Mouse (Mus musculus) forebrain, postnatal 0 days (tissue): Measurements from ENCODE around the gene Gm11568. TPM values are rescaled to one million over a fixed set of nuclear protein-coding genes. Genes with fewer than 3 reads are reported as not detected.
A peak's percentile ranks its signal among the peaks of the same experiment; 100 is the strongest.
"Not testable (repeated sequence)": the region's sequence is repeated elsewhere in the genome, so short reads cannot be mapped to it uniquely, and the experiment has no call there.

Experiments
- ATAC-seq: fragments of 200-750 bp; cut with Nextera tagmentation; 2 replicates; pipeline ENCODE4 v1.8.0; 2017; ENCODE audit warnings: mild to moderate bottlenecking, moderate library complexity
- DNase-seq: peaks from one replicate; pipeline ENCODE4 v3.0.0-alpha.2; 2015
- H3K27ac ChIP-seq: fragments of 300-500 bp; sonication (generic); 2 replicates; pipeline ENCODE4 v1.5.1; 2014; ENCODE audit warnings: low read depth, mild to moderate bottlenecking, antibody characterized with exemption, low read length, moderate library complexity, mixed read lengths
- H3K27me3 ChIP-seq: fragments of 300-500 bp; sonication (generic); 2 replicates; pipeline ENCODE4 v1.6.1; 2014; ENCODE audit warnings: mild to moderate bottlenecking, low read length, mixed read lengths; ENCODE audit not compliant: insufficient read depth
- H3K36me3 ChIP-seq: fragments of 300-500 bp; sonication (generic); 2 replicates; pipeline ENCODE4 v1.6.1; 2014; ENCODE audit warnings: mild to moderate bottlenecking, moderate library complexity; ENCODE audit not compliant: insufficient read depth
- H3K4me1 ChIP-seq: fragments of 300-500 bp; sonication (generic); 2 replicates; pipeline ENCODE4 v1.6.1; 2014; ENCODE audit warnings: antibody characterized with exemption; ENCODE audit not compliant: insufficient read depth
- H3K4me2 ChIP-seq: fragments of 300-500 bp; sonication (generic); 2 replicates; pipeline ENCODE4 v1.6.1; 2014; ENCODE audit warnings: low read depth, mild to moderate bottlenecking, moderate library complexity
- H3K4me3 ChIP-seq: fragments of 300-500 bp; sonication (generic); 2 replicates; pipeline ENCODE4 v1.5.1; 2014; ENCODE audit warnings: low read depth, low read length, mixed read lengths
- H3K9ac ChIP-seq: fragments of 300-500 bp; sonication (generic); 2 replicates; pipeline ENCODE4 v1.6.1; 2014; ENCODE audit warnings: mild to moderate bottlenecking
- H3K9me3 ChIP-seq: fragments of 300-500 bp; sonication (generic); 2 replicates; pipeline ENCODE4 v1.6.1; 2016; ENCODE audit warnings: low read length
- CTCF ChIP-seq: sonication (generic); IDR thresholded peaks from 2 replicates; pipeline ENCODE4 v1.5.1; 2016; ENCODE audit warnings: antibody characterized with exemption, control low read depth, low read depth
- WGBS: fragments of 180-500 bp; shearing (Covaris S2); extraction: QIAGEN DNeasy Blood & Tissue Kit; methylation state at CpG from one replicate; pipeline ENCODE4 v1.1.7; 2014; 5-methylcytosine and 5-hydroxymethylcytosine counted together
- polyA plus RNA-seq: library from polyadenylated mRNA; unstranded; fragments of >200 nt; fragmentation: Nextera tagmentation; extraction: Ambion mirVana; gene quantifications from 2 replicates; pipeline ENCODE4 v1.2.1, GENCODE M21; 2015
- total RNA-seq: library from RNA; depleted of rRNA; stranded (reverse); fragments of >200 nt; gene quantifications from 2 replicates; pipeline ENCODE4 v1.2.3, GENCODE M21; 2014; rRNA removed

Gm11568 gene
- total and polyA plus RNA-seq, 2 experiments from 2014 or later: not detected

DNA sequence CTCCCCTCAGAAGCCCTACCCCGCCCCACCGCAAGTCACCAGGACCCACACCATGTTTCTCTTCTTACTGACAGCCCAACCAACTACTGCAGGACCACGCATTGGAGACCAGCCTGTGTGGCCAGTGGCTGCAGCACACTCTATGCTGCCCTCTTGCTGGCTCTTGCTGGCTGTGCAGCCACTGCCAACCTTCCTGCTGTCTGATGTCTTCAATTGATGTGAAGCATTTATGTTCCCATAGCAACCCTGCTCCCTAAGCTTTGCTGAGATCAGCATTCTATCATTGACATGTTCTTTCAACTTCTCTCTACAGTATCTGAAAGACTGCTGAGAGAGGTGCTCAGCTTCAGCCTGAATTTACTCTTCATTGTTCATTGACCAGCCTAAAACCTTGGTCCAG, 3.6 kb upstream of the Gm11568 start:
- H3K9ac ChIP-seq: no peak overlapping the region
- WGBS: 60% methylated on average over 3 of the region's 3 CpGs
- TF ChIP-seq CTCF: peak; percentile 57
- no peaks in the 10 kb centered on the region for H3K9me3 ChIP-seq
- DNase-seq (peak; percentile 36), ATAC-seq (peak; percentile 48; the same call in 1 of the 2 replicates)
- no peaks in the 10 kb centered on the region for H3K36me3 ChIP-seq
- H3K27me3 ChIP-seq: no peaks in the 10 kb centered on the region
- H3K4me1 ChIP-seq: 0 out of 2 replicates have a peak, but pooled peaks cover 2% of the 10 kb centered on the region
- H3K27ac ChIP-seq: no peak overlapping the region
- no peak overlapping the region for H3K4me2 ChIP-seq
- no peak overlapping the region for H3K4me3 ChIP-seq

DNA sequence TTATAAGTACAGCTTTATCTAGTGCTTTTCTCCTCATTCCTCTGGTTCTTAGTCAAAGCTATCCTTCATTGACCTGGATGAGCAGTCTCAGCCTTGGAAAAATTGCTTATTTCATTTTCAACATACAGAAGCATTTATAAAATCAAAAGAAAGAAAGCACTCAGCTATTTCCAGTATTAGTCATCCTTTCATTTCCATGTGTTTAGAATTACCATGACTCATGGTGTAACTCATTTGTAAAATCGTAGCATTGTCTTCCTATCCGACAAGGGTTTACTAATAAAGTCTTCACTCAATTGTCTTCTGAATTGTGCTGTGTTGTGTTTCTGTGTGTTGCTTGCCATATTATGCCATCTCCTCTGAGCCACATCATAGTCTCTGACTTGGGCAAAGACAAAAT, 1.0 kb downstream of the Gm11568 start:
- Histone ChIP-seq H3K4me3 (no peak overlapping the region), H3K9ac (no peak overlapping the region), H3K27me3 (no peaks in the 10 kb centered on the region), H3K36me3 (no peaks in the 10 kb centered on the region), H3K4me2 (no peak overlapping the region), H3K27ac (no peak overlapping the region), H3K9me3 (no peaks in the 10 kb centered on the region), H3K4me1 (0 out of 2 replicates have a peak, but pooled peaks cover 2% of the 10 kb centered on the region)
- TF ChIP-seq CTCF: no peak
- WGBS: 65% methylated on average over 2 of the region's 2 CpGs
- DNase-seq (no peak), ATAC-seq (no peak)

DNA sequence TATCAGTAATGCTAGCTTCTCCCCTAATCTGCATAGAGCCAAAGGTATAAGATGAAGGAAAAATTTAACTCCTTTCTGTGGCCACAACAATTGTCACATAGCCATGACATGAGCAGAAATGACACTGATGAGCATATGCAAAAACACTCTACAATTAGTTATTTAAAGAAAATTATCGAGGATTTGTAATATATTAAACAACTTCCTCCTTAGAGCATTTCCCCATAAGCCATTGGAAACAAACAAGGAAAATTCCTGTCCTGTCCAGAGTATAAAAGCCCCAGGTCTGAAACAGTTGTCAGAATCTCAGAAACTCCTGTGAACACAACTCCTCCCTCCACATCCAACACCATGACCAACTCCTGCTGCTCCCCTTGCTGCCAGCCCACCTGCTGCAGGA, 6.5 kb downstream of the Gm11568 start, which contains the start of gene Gm11559:
Gene Gm11559, plus strand, starts transcription at position 301 of the 400 bp plus-strand sequence.
- H3K27me3 ChIP-seq, H3K9ac ChIP-seq, H3K9me3 ChIP-seq, H3K36me3 ChIP-seq, DNase-seq, ATAC-seq, H3K27ac ChIP-seq, H3K4me2 ChIP-seq, H3K4me3 ChIP-seq, H3K4me1 ChIP-seq: not testable (repeated sequence)
- 63% methylated on average over 1 of the region's 1 CpGs for WGBS

- not testable (repeated sequence) for H3K36me3 ChIP-seq, H3K4me2 ChIP-seq, H3K9me3 ChIP-seq, H3K27ac ChIP-seq, H3K9ac ChIP-seq, H3K4me3 ChIP-seq, H3K27me3 ChIP-seq, H3K4me1 ChIP-seq, ATAC-seq, DNase-seq
- WGBS: 57% methylated on average over 1 of the region's 1 CpGs
Measured at GRCm38 (mm10) chr11:99873089-99873488, 15.4 kb downstream of the Gm11568 start, which contains the start of gene Krtap9-1. Gene Krtap9-1, plus strand, starts transcription at chr11:99873389.

DNA sequence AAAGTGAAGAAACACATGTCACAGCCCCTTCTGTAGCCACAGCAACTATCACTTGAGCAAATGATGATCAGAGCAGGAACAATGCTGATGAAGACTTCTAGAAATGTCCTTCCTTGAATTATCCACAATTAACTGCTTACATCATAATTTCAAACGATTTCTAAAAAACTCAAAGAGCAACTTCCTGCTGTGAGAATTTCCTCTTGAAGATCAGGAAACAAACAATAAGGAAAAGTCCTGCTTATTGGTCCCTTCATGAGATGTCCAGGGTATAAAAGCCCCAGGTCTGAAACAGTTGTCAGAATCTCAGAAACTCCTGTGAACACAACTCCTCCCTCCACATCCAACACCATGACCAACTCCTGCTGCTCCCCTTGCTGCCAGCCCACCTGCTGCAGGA, 21.2 kb downstream of the Gm11568 start, which contains the start of gene Gm11567:
Gene Gm11567, plus strand, starts transcription at position 301 of the 400 bp plus-strand sequence.
- not testable (repeated sequence) for ATAC-seq, H3K27me3 ChIP-seq, H3K4me3 ChIP-seq, H3K4me2 ChIP-seq, H3K9ac ChIP-seq, H3K4me1 ChIP-seq, DNase-seq, H3K36me3 ChIP-seq, H3K9me3 ChIP-seq, H3K27ac ChIP-seq
- WGBS: 49% methylated on average over 1 of the region's 1 CpGs

DNA sequence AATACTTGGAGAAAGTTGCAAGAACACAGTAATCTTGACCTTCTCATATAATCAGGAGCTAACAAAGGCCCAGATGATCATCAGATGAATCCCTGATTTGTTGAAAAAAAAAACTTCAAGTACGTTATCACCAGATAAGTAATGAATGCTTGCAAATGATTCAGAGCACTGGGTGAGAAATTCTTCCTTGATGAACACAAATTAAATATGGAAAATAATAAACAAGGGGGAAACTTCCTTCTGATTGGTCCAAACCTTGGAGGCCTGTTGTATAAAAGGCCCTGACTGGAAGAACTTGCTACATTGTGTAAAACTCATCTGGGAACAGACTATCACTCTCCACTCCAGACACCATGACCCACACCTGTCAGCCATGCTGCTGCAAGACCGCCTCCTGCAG, 49.9 kb downstream of the Gm11568 start, which contains the start of gene Krtap31-1:
Gene Krtap31-1, plus strand, starts transcription at position 301 of the 400 bp plus-strand sequence.
- H3K36me3 ChIP-seq: no peaks in the 10 kb centered on the region
- WGBS: 88% methylated on average over 2 of the region's 2 CpGs
- no peaks in the 10 kb centered on the region for H3K9me3 ChIP-seq
- no peak for TF ChIP-seq CTCF
- no peak within 1 kb of the TSS for H3K4me3 ChIP-seq
- ATAC-seq: no peak
- H3K27ac ChIP-seq: no peak within 1 kb of the TSS
- H3K9ac ChIP-seq: no peak within 1 kb of the TSS
- DNase-seq: no peak
- no peak within 1 kb of the TSS for H3K4me2 ChIP-seq
- H3K4me1 ChIP-seq: no peaks in the 10 kb centered on the region
- no peaks in the 10 kb centered on the region for H3K27me3 ChIP-seq

Other genes starting within 250 kb of the Gm11568 start
Only the 30 nearest of the 38 such genes appear.
- gene Krtap4-7, start 213.8 kb upstream of the Gm11568 start, total RNA-seq: not detected in 2 replicates
- not detected in 2 replicates for gene Krtap4-7, start 213.8 kb upstream of the Gm11568 start, polyA plus RNA-seq
- gene Gm11555, start 207.7 kb upstream of the Gm11568 start, total RNA-seq: not detected in 2 replicates
- gene Gm11555, start 207.7 kb upstream of the Gm11568 start, polyA plus RNA-seq: not detected in 2 replicates
- not detected in 2 replicates for gene Gm11563, start 199.0 kb upstream of the Gm11568 start, total RNA-seq
- gene Gm11563, start 199.0 kb upstream of the Gm11568 start, polyA plus RNA-seq: not detected in 2 replicates
- gene Krtap4-6, start 192.0 kb upstream of the Gm11568 start, total RNA-seq: not detected in 2 replicates
- gene Krtap4-6, start 192.0 kb upstream of the Gm11568 start, polyA plus RNA-seq: not detected in 2 replicates
- gene Gm14190, start 167.2 kb upstream of the Gm11568 start, total RNA-seq: not detected in 2 replicates
- gene Gm14190, start 167.2 kb upstream of the Gm11568 start, polyA plus RNA-seq: not detected in 2 replicates
- gene Gm14180, start 123.6 kb upstream of the Gm11568 start, total RNA-seq: not detected in 2 replicates
- not detected in 2 replicates for gene Gm14180, start 123.6 kb upstream of the Gm11568 start, polyA plus RNA-seq
- not detected in 2 replicates for gene Gm11595, start 85.0 kb upstream of the Gm11568 start, total RNA-seq
- gene Gm11595, start 85.0 kb upstream of the Gm11568 start, polyA plus RNA-seq: not detected in 2 replicates
- not detected in 2 replicates for gene Krtap4-8, start 77.2 kb upstream of the Gm11568 start, total RNA-seq
- gene Krtap4-8, start 77.2 kb upstream of the Gm11568 start, polyA plus RNA-seq: not detected in 2 replicates
- not detected in 2 replicates for gene Krtap4-9, start 72.7 kb upstream of the Gm11568 start, total RNA-seq
- gene Krtap4-9, start 72.7 kb upstream of the Gm11568 start, polyA plus RNA-seq: not detected in 2 replicates
- not detected in 2 replicates for gene Gm11596, start 64.5 kb upstream of the Gm11568 start, total RNA-seq
- not detected in 2 replicates for gene Gm11596, start 64.5 kb upstream of the Gm11568 start, polyA plus RNA-seq
- gene Gm11569, start 59.0 kb upstream of the Gm11568 start, total RNA-seq: not detected in 2 replicates
- not detected in 2 replicates for gene Gm11569, start 59.0 kb upstream of the Gm11568 start, polyA plus RNA-seq
- gene Gm11554, start 53.5 kb upstream of the Gm11568 start, total RNA-seq: not detected in 2 replicates
- not detected in 2 replicates for gene Gm11554, start 53.5 kb upstream of the Gm11568 start, polyA plus RNA-seq
- 0.33 TPM in 1 of 2 replicates, not detected in the other for gene Krtap4-13, start 48.0 kb upstream of the Gm11568 start, total RNA-seq
- gene Krtap4-13, start 48.0 kb upstream of the Gm11568 start, polyA plus RNA-seq: not detected in 2 replicates
- not detected in 2 replicates for gene Gm11564, start 42.3 kb upstream of the Gm11568 start, total RNA-seq
- not detected in 2 replicates for gene Gm11564, start 42.3 kb upstream of the Gm11568 start, polyA plus RNA-seq
- gene 2300003K06Rik, start 19.9 kb upstream of the Gm11568 start, total RNA-seq: not detected in 2 replicates
- gene 2300003K06Rik, start 19.9 kb upstream of the Gm11568 start, polyA plus RNA-seq: not detected in 2 replicates
- not detected in 2 replicates for gene Krtap4-16, start 6.3 kb upstream of the Gm11568 start, total RNA-seq
- gene Krtap4-16, start 6.3 kb upstream of the Gm11568 start, polyA plus RNA-seq: not detected in 2 replicates
- not detected in 2 replicates for gene Gm11559, start 6.6 kb downstream of the Gm11568 start, total RNA-seq
- not detected in 2 replicates for gene Gm11559, start 6.6 kb downstream of the Gm11568 start, polyA plus RNA-seq
- gene Krtap9-1, start 15.5 kb downstream of the Gm11568 start, total RNA-seq: not detected in 2 replicates
- not detected in 2 replicates for gene Krtap9-1, start 15.5 kb downstream of the Gm11568 start, polyA plus RNA-seq
- not detected in 2 replicates for gene Gm11567, start 21.3 kb downstream of the Gm11568 start, total RNA-seq
- not detected in 2 replicates for gene Gm11567, start 21.3 kb downstream of the Gm11568 start, polyA plus RNA-seq
- gene Krtap31-1, start 50.0 kb downstream of the Gm11568 start, total RNA-seq: not detected in 2 replicates
- not detected in 2 replicates for gene Krtap31-1, start 50.0 kb downstream of the Gm11568 start, polyA plus RNA-seq
- gene Gm11565, start 56.8 kb downstream of the Gm11568 start, total RNA-seq: not detected in 2 replicates
- gene Gm11565, start 56.8 kb downstream of the Gm11568 start, polyA plus RNA-seq: not detected in 2 replicates
- not detected in 2 replicates for gene Krtap31-2, start 78.4 kb downstream of the Gm11568 start, total RNA-seq
- not detected in 2 replicates for gene Krtap31-2, start 78.4 kb downstream of the Gm11568 start, polyA plus RNA-seq
- gene Krtap9-5, start 90.6 kb downstream of the Gm11568 start, total RNA-seq: not detected in 2 replicates
- not detected in 2 replicates for gene Krtap9-5, start 90.6 kb downstream of the Gm11568 start, polyA plus RNA-seq
- not detected in 2 replicates for gene Krtap29-1, start 121.1 kb downstream of the Gm11568 start, total RNA-seq
- gene Krtap29-1, start 121.1 kb downstream of the Gm11568 start, polyA plus RNA-seq: not detected in 2 replicates
- not detected in 2 replicates for gene Krtap16-1, start 128.7 kb downstream of the Gm11568 start, total RNA-seq
- not detected in 2 replicates for gene Krtap16-1, start 128.7 kb downstream of the Gm11568 start, polyA plus RNA-seq
- not detected in 2 replicates for gene Krtap17-1, start 136.1 kb downstream of the Gm11568 start, total RNA-seq
- 0.26 and 0.98 TPM in 2 replicates for gene Krtap17-1, start 136.1 kb downstream of the Gm11568 start, polyA plus RNA-seq
- gene Krt33a, start 158.3 kb downstream of the Gm11568 start, total RNA-seq: 0.15 TPM in 1 of 2 replicates, not detected in the other
- gene Krt33a, start 158.3 kb downstream of the Gm11568 start, polyA plus RNA-seq: not detected in 2 replicates
- not detected in 2 replicates for gene Krt33b, start 172.0 kb downstream of the Gm11568 start, total RNA-seq
- gene Krt33b, start 172.0 kb downstream of the Gm11568 start, polyA plus RNA-seq: not detected in 2 replicates
- gene Krt34, start 183.6 kb downstream of the Gm11568 start, total RNA-seq: not detected in 2 replicates
- gene Krt34, start 183.6 kb downstream of the Gm11568 start, polyA plus RNA-seq: 0.10 TPM in 1 of 2 replicates, not detected in the other
- not detected in 2 replicates for gene Krt31, start 192.6 kb downstream of the Gm11568 start, total RNA-seq
- not detected in 2 replicates for gene Krt31, start 192.6 kb downstream of the Gm11568 start, polyA plus RNA-seq